Mouse (Mus musculus) thymus, adult 2 months (tissue): Measurements from ENCODE around the gene Iqcg.

Source experiments
- CTCF ChIP-seq: fragments of 200-500 bp; IDR thresholded peaks from 2 replicates; pipeline ENCODE4 v1.5.1; 2012; ENCODE audit warnings: mild to moderate bottlenecking, control low read depth, low read length, moderate library complexity, borderline replicate concordance; ENCODE audit not compliant: control insufficient read depth, poor library complexity, insufficient read depth; ENCODE audit errors: extremely low read depth
- POLR2A ChIP-seq: fragments of 200-500 bp; IDR thresholded peaks from 2 replicates; pipeline ENCODE4 v1.6.1; 2012; ENCODE audit warnings: mild to moderate bottlenecking, low read length, control low read depth, moderate library complexity; ENCODE audit not compliant: control insufficient read depth, poor library complexity, insufficient read depth; ENCODE audit errors: extremely low read depth

- TF ChIP-seq CTCF (no peak), POLR2A (no peak)
Measured at GRCm38 (mm10) chr16:33072871-33073557, 17.0 kb upstream of the Iqcg start.
